Mouse (Mus musculus): ENCODE measurements at regions not wholly inside any gene's neighbourhood (a gene's known extent, or its start where the extent isn't known, plus 50 kb on each side); places are given as distances from the start of the nearest gene placed in this dataset.
A peak's percentile ranks its signal among the peaks of the same experiment; 100 is the strongest.

DNA sequence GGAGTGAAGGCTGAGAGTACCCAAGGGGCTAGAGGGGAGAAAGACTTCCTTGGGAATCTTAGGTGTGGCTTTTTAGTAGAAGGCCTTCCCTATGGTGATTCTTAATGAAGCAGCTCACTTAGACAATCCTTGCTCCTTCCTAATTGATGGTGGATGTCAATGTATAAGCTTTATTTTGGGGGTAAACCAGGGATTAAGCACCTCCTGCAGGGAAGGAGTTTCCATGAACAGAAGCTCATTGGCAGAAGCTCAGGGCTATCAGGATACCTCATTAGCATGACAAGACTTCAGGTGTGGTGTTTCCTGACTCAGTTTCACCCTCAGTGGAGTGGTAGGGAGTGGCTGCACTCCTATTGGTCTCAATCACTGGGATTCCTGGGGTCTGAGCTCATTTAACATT is 208.8 kb downstream of the Pros1 start:
- H3ac ChIP-seq (ENCODE audit: control insufficient read depth, insufficient read length), result no peak overlapping the region
- H3K79me2 ChIP-seq (ENCODE audit: control insufficient read depth, insufficient read depth), result no peaks in the 10 kb centered on the region
- no peak overlapping the region for H3K4me2 ChIP-seq (ENCODE audit: low read depth)
- H3K4me3 ChIP-seq, result no peak overlapping the region
- no peaks in the 10 kb centered on the region for H3K36me3 ChIP-seq (ENCODE audit: control insufficient read depth, insufficient read depth)
- TF ChIP-seq USF1 (IDR thresholded peaks at IDR 0.05; ENCODE audit: low read depth), result no peak
- no peak for TF ChIP-seq REST (IDR thresholded peaks at IDR 0.05; ENCODE audit: insufficient read depth, insufficient read length)
- TF ChIP-seq MYOG (IDR thresholded peaks at IDR 0.05; ENCODE audit: control insufficient read depth in 1 of 3, insufficient read depth in 1 of 3, insufficient read length in 2 of 3, low read depth in 2 of 3), result no peak
- TF ChIP-seq MYOD1 (IDR thresholded peaks at IDR 0.05; ENCODE audit: control insufficient read depth in 1 of 3, insufficient read length in 2 of 3, low read depth in 2 of 3), result no peak
- no peak for TF ChIP-seq SRF (IDR thresholded peaks at IDR 0.05; ENCODE audit: control insufficient read depth, insufficient read length, low read depth)
- TF ChIP-seq E2F4 (IDR thresholded peaks at IDR 0.05; ENCODE audit: insufficient read depth), result no peak
- no peak for TF ChIP-seq MAX (IDR thresholded peaks at IDR 0.05; ENCODE audit: low read depth)
- TF ChIP-seq POLR2AphosphoS2 (IDR thresholded peaks at IDR 0.05; ENCODE audit: insufficient read length, low read depth), result no peak
- no peak for TF ChIP-seq TCF12 (IDR thresholded peaks at IDR 0.05; ENCODE audit: insufficient read depth, poor library complexity, severe bottlenecking)
- TF ChIP-seq TCF3 (IDR thresholded peaks at IDR 0.05; ENCODE audit: insufficient read length, low read depth), result no peak
- TF ChIP-seq POLR2A (IDR thresholded peaks at IDR 0.05; ENCODE audit: insufficient read length, low read depth), result no peak
- TF ChIP-seq CEBPB (IDR thresholded peaks at IDR 0.05; ENCODE audit: insufficient read depth, poor library complexity, severe bottlenecking), result no peak
- no peaks in the 10 kb centered on the region for H3K27me3 ChIP-seq (ENCODE audit: control insufficient read depth, insufficient read depth, insufficient read length)

DNA sequence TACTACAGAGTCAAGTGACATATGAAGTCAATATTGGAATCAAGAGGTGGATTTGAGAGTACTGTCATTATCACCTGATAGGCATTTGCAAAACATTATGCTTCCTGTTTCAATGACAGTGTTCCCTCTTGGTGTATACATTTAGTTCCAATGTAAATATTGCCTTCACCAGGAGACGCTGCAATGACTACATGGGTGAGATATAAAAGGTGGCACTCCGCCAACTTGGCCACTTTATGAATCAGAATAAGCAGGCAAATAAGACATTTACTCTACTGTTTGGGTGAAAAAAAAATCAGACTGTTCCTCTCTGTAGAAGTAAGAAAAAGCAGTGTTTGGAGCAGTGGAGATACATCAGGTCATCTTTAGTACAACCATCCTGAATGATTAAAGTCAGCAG is 215.9 kb downstream of the Pros1 start:
- Histone ChIP-seq H3K36me3 (ENCODE audit: control insufficient read depth, insufficient read depth) (no peaks in the 10 kb centered on the region), H3K4me3 (no peak overlapping the region), H3K79me2 (ENCODE audit: control insufficient read depth, insufficient read depth) (no peaks in the 10 kb centered on the region), H3ac (ENCODE audit: control insufficient read depth, insufficient read length) (no peak overlapping the region), H3K27me3 (ENCODE audit: control insufficient read depth, insufficient read depth, insufficient read length) (no peaks in the 10 kb centered on the region), H3K4me2 (ENCODE audit: low read depth) (no peak overlapping the region)
- TF ChIP-seq E2F4 (IDR thresholded peaks at IDR 0.05; ENCODE audit: insufficient read depth), result no peak
- TF ChIP-seq CEBPB (IDR thresholded peaks at IDR 0.05; ENCODE audit: insufficient read depth, poor library complexity, severe bottlenecking), result no peak
- no peak for TF ChIP-seq MYOD1 (IDR thresholded peaks at IDR 0.05; ENCODE audit: control insufficient read depth in 1 of 3, insufficient read length in 2 of 3, low read depth in 2 of 3)
- TF ChIP-seq SRF (IDR thresholded peaks at IDR 0.05; ENCODE audit: control insufficient read depth, insufficient read length, low read depth), result no peak
- no peak for TF ChIP-seq MAX (IDR thresholded peaks at IDR 0.05; ENCODE audit: low read depth)
- TF ChIP-seq MYOG (IDR thresholded peaks at IDR 0.05; ENCODE audit: control insufficient read depth in 1 of 3, insufficient read depth in 1 of 3, insufficient read length in 2 of 3, low read depth in 2 of 3), result no peak
- TF ChIP-seq USF1 (IDR thresholded peaks at IDR 0.05; ENCODE audit: low read depth), result no peak
- no peak for TF ChIP-seq TCF3 (IDR thresholded peaks at IDR 0.05; ENCODE audit: insufficient read length, low read depth)
- TF ChIP-seq TCF12 (IDR thresholded peaks at IDR 0.05; ENCODE audit: insufficient read depth, poor library complexity, severe bottlenecking), result no peak
- no peak for TF ChIP-seq POLR2A (IDR thresholded peaks at IDR 0.05; ENCODE audit: insufficient read length, low read depth)
- TF ChIP-seq POLR2AphosphoS2 (IDR thresholded peaks at IDR 0.05; ENCODE audit: insufficient read length, low read depth), result no peak
- TF ChIP-seq REST (IDR thresholded peaks at IDR 0.05; ENCODE audit: insufficient read depth, insufficient read length), result no peak

DNA sequence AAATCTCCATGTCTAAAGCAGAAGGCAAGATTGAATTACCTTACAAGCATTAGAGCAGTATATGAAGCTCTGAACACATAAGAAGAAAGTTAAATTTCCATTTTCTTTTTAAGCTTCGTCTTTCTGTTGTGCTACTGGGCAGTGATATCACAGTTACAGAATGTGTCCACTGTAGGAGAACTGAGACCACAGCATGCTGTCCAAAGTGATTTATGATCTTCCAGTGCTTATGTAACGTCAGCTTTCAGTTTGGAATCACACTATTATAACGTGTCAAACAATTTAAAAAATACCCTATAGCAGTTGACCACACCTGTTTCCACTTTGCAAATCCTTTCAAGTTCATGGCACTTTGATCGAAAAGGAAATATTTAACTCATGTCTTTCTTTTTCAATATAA is 221.7 kb downstream of the Pros1 start:
- H3K36me3 ChIP-seq (ENCODE audit: control insufficient read depth, insufficient read depth), result no peaks in the 10 kb centered on the region
- H3K79me2 ChIP-seq (ENCODE audit: control insufficient read depth, insufficient read depth), result no peaks in the 10 kb centered on the region
- no peaks in the 10 kb centered on the region for H3K27me3 ChIP-seq (ENCODE audit: control insufficient read depth, insufficient read depth, insufficient read length)
- no peak overlapping the region for H3K4me3 ChIP-seq
- no peak overlapping the region for H3ac ChIP-seq (ENCODE audit: control insufficient read depth, insufficient read length)
- H3K4me2 ChIP-seq (ENCODE audit: low read depth), result no peak overlapping the region
- no peak for TF ChIP-seq E2F4 (IDR thresholded peaks at IDR 0.05; ENCODE audit: insufficient read depth)
- TF ChIP-seq MYOG (IDR thresholded peaks at IDR 0.05; ENCODE audit: control insufficient read depth in 1 of 3, insufficient read depth in 1 of 3, insufficient read length in 2 of 3, low read depth in 2 of 3), result no peak
- no peak for TF ChIP-seq MAX (IDR thresholded peaks at IDR 0.05; ENCODE audit: low read depth)
- no peak for TF ChIP-seq TCF12 (IDR thresholded peaks at IDR 0.05; ENCODE audit: insufficient read depth, poor library complexity, severe bottlenecking)
- no peak for TF ChIP-seq USF1 (IDR thresholded peaks at IDR 0.05; ENCODE audit: low read depth)
- TF ChIP-seq POLR2AphosphoS2 (IDR thresholded peaks at IDR 0.05; ENCODE audit: insufficient read length, low read depth), result no peak
- TF ChIP-seq CEBPB (IDR thresholded peaks at IDR 0.05; ENCODE audit: insufficient read depth, poor library complexity, severe bottlenecking), result no peak
- no peak for TF ChIP-seq REST (IDR thresholded peaks at IDR 0.05; ENCODE audit: insufficient read depth, insufficient read length)
- no peak for TF ChIP-seq POLR2A (IDR thresholded peaks at IDR 0.05; ENCODE audit: insufficient read length, low read depth)
- TF ChIP-seq SRF (IDR thresholded peaks at IDR 0.05; ENCODE audit: control insufficient read depth, insufficient read length, low read depth), result no peak
- no peak for TF ChIP-seq MYOD1 (IDR thresholded peaks at IDR 0.05; ENCODE audit: control insufficient read depth in 1 of 3, insufficient read length in 2 of 3, low read depth in 2 of 3)
- no peak for TF ChIP-seq TCF3 (IDR thresholded peaks at IDR 0.05; ENCODE audit: insufficient read length, low read depth)

DNA sequence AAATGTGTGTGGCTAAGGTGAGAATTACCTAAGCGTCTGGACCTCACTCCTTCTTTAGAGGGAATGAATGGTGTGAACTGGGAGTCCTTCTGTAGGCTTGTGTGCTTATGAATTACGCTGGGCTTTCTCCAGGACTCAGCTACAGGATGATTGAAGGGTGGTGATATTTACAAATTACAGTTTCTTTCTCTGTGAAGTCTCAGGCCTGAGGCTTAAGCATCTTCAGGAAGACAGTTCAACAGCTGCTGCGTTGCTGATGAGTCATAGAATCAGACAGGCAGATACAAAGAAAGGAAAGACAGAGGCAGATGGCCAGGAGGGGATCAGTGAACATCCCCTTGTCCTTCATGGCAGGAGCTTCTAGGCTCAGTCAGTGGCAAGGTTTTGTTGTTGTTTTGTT is 227.3 kb downstream of the Pros1 start:
- TF ChIP-seq POLR2A (IDR thresholded peaks at IDR 0.05; ENCODE audit: insufficient read length, low read depth) (no peak), USF1 (IDR thresholded peaks at IDR 0.05; ENCODE audit: low read depth) (no peak), CEBPB (IDR thresholded peaks at IDR 0.05; ENCODE audit: insufficient read depth, poor library complexity, severe bottlenecking) (no peak), SRF (IDR thresholded peaks at IDR 0.05; ENCODE audit: control insufficient read depth, insufficient read length, low read depth) (no peak), MAX (IDR thresholded peaks at IDR 0.05; ENCODE audit: low read depth) (no peak), POLR2AphosphoS2 (IDR thresholded peaks at IDR 0.05; ENCODE audit: insufficient read length, low read depth) (no peak), MYOG (IDR thresholded peaks at IDR 0.05; ENCODE audit: control insufficient read depth in 1 of 3, insufficient read depth in 1 of 3, insufficient read length in 2 of 3, low read depth in 2 of 3) (peak in 2 of 3 experiments; percentile 36 to 56), MYOD1 (IDR thresholded peaks at IDR 0.05; ENCODE audit: control insufficient read depth in 1 of 3, insufficient read length in 2 of 3, low read depth in 2 of 3) (peak; percentile 24 to 89 (median 89)), TCF12 (IDR thresholded peaks at IDR 0.05; ENCODE audit: insufficient read depth, poor library complexity, severe bottlenecking) (no peak), TCF3 (IDR thresholded peaks at IDR 0.05; ENCODE audit: insufficient read length, low read depth) (peak; percentile 6)
- Histone ChIP-seq H3K36me3 (ENCODE audit: control insufficient read depth, insufficient read depth) (no peaks in the 10 kb centered on the region), H3K4me3 (no peak overlapping the region), H3K4me2 (ENCODE audit: low read depth) (peak overlapping the region; percentile 53), H3K79me2 (ENCODE audit: control insufficient read depth, insufficient read depth) (no peaks in the 10 kb centered on the region), H3K27me3 (ENCODE audit: control insufficient read depth, insufficient read depth, insufficient read length) (no peaks in the 10 kb centered on the region), H3ac (ENCODE audit: control insufficient read depth, insufficient read length) (no peak overlapping the region)
